Mouse (Mus musculus) thymus, adult 2 months (tissue): ENCODE measurements at regions not wholly inside any gene's neighbourhood (a gene's known extent, or its start where the extent isn't known, plus 50 kb on each side); places are given as distances from the start of the nearest gene placed in this dataset.
"Not testable (repeated sequence)": the region's sequence is repeated elsewhere in the genome, so short reads cannot be mapped to it uniquely, and the experiment has no call there.

Experiments
- DNase-seq: peaks from one replicate; pipeline ENCODE4 v3.0.0; 2021
- H3K27ac ChIP-seq: fragments of 200-500 bp; 2 replicates; pipeline ENCODE4 v1.5.1; 2012; ENCODE audit warnings: low read length, control low read depth; ENCODE audit not compliant: control insufficient read depth, insufficient read depth
- H3K27me3 ChIP-seq: fragments of 200-500 bp; 2 replicates; pipeline ENCODE4 v1.6.1; 2012; ENCODE audit warnings: mild to moderate bottlenecking, low read length, moderate library complexity, mixed read lengths; ENCODE audit not compliant: control insufficient read depth, insufficient read depth
- H3K36me3 ChIP-seq: fragments of 200-500 bp; 2 replicates; pipeline ENCODE4 v1.6.1; 2012; ENCODE audit warnings: mild to moderate bottlenecking, low read length, moderate library complexity; ENCODE audit not compliant: control insufficient read depth, insufficient read depth
- H3K4me1 ChIP-seq: fragments of 200-500 bp; replicated peaks from 2 replicates; pipeline ENCODE4 v1.6.1; 2012; ENCODE audit warnings: low read length; ENCODE audit not compliant: control insufficient read depth, insufficient read depth
- H3K4me3 ChIP-seq: fragments of 200-500 bp; 2 replicates; pipeline ENCODE4 v1.5.1; 2012; ENCODE audit warnings: mild to moderate bottlenecking, low read length, control low read depth, moderate library complexity; ENCODE audit not compliant: control insufficient read depth, insufficient read depth
- CTCF ChIP-seq: fragments of 200-500 bp; IDR thresholded peaks from 2 replicates; pipeline ENCODE4 v1.5.1; 2012; ENCODE audit warnings: mild to moderate bottlenecking, control low read depth, low read length, moderate library complexity, borderline replicate concordance; ENCODE audit not compliant: control insufficient read depth, poor library complexity, insufficient read depth; ENCODE audit errors: extremely low read depth
- POLR2A ChIP-seq: fragments of 200-500 bp; IDR thresholded peaks from 2 replicates; pipeline ENCODE4 v1.6.1; 2012; ENCODE audit warnings: mild to moderate bottlenecking, low read length, control low read depth, moderate library complexity; ENCODE audit not compliant: control insufficient read depth, poor library complexity, insufficient read depth; ENCODE audit errors: extremely low read depth
- WGBS: fragments of 180-500 bp; shearing (Covaris S2); methylation state at CpG from one replicate; pipeline ENCODE4 v1.1.7; 2018; 5-methylcytosine and 5-hydroxymethylcytosine counted together

- Histone ChIP-seq H3K4me3 (no peak overlapping the region), H3K27me3 (no peaks in the 10 kb centered on the region), H3K27ac (no peak overlapping the region), H3K36me3 (no peaks in the 10 kb centered on the region), H3K4me1 (no peaks in the 10 kb centered on the region)
- 23% methylated on average over 2 of the region's 2 CpGs for WGBS
- no peak for DNase-seq
- TF ChIP-seq CTCF (no peak), POLR2A (no peak)
Measured at GRCm38 (mm10) chr11:71285193-71285592, 54.7 kb upstream of the Nlrp1b start.

GRCm38 (mm10) chr11:71288243-71288642 lies 57.7 kb upstream of the Nlrp1b start:
- H3K4me3 ChIP-seq, DNase-seq, H3K36me3 ChIP-seq, H3K27ac ChIP-seq, H3K27me3 ChIP-seq, H3K4me1 ChIP-seq: not testable (repeated sequence)

GRCm38 (mm10) chr11:71289490-71289889 lies 59.0 kb upstream of the Nlrp1b start:
- Histone ChIP-seq H3K36me3 (no peaks in the 10 kb centered on the region), H3K27me3 (no peaks in the 10 kb centered on the region), H3K4me3 (no peak overlapping the region), H3K4me1 (no peaks in the 10 kb centered on the region), H3K27ac (no peak overlapping the region)
- WGBS: 98% methylated on average over 1 of the region's 1 CpGs
- TF ChIP-seq POLR2A (no peak), CTCF (no peak)
- DNase-seq: no peak

- Histone ChIP-seq H3K4me1 (no peaks in the 10 kb centered on the region), H3K27me3 (no peaks in the 10 kb centered on the region), H3K36me3 (no peaks in the 10 kb centered on the region), H3K27ac (no peak overlapping the region), H3K4me3 (no peak overlapping the region)
- TF ChIP-seq CTCF: no peak
- TF ChIP-seq POLR2A: no peak
- WGBS: 93% methylated on average over 1 of the region's 1 CpGs
- DNase-seq: no peak
Measured at GRCm38 (mm10) chr11:71299479-71299878, 68.9 kb upstream of the Nlrp1b start.

GRCm38 (mm10) chr11:71323439-71323838 lies 92.9 kb upstream of the Nlrp1b start:
- 35% methylated on average over 1 of the region's 1 CpGs for WGBS
- Histone ChIP-seq H3K4me3 (no peak overlapping the region), H3K36me3 (no peaks in the 10 kb centered on the region), H3K27me3 (no peaks in the 10 kb centered on the region), H3K27ac (no peak overlapping the region), H3K4me1 (no peaks in the 10 kb centered on the region)
- no peak for DNase-seq
- TF ChIP-seq POLR2A: no peak
- TF ChIP-seq CTCF: no peak

GRCm38 (mm10) chr11:71337428-71337827 lies 106.9 kb upstream of the Nlrp1b start:
- H3K4me1 ChIP-seq: no peaks in the 10 kb centered on the region
- no peaks in the 10 kb centered on the region for H3K27me3 ChIP-seq
- 3% methylated on average over 1 of the region's 1 CpGs for WGBS
- H3K36me3 ChIP-seq: no peaks in the 10 kb centered on the region
- H3K4me3 ChIP-seq: no peak overlapping the region
- H3K27ac ChIP-seq: no peak overlapping the region
- no peak for TF ChIP-seq POLR2A
- TF ChIP-seq CTCF: no peak
- DNase-seq: no peak

- no peaks in the 10 kb centered on the region for H3K4me1 ChIP-seq
Measured at GRCm38 (mm10) chr11:71346024-71346423, 115.5 kb upstream of the Nlrp1b start.

More at GRCm38 (mm10) chr11:71346024-71346423, 115.5 kb upstream of the Nlrp1b start:
- no peak overlapping the region for H3K27ac ChIP-seq
- no peak overlapping the region for H3K4me3 ChIP-seq
- no peaks in the 10 kb centered on the region for H3K36me3 ChIP-seq
- TF ChIP-seq CTCF (no peak), POLR2A (no peak)
- WGBS: 54% methylated on average over 3 of the region's 3 CpGs
- DNase-seq: no peak
- no peaks in the 10 kb centered on the region for H3K27me3 ChIP-seq
